13 mouse cellular contexts compared by ENCODE assay signal in genomic region chr11:119178317-119178716, GRCm38 (mm10). TPM values are rescaled to one million over a fixed set of nuclear protein-coding genes. Genes with fewer than 3 reads are reported as not detected.
A peak's percentile ranks its signal among the peaks of the same experiment; 100 is the strongest.
DNase-seq lines count a peak whose midpoint lies in the region; ATAC-seq and TF ChIP-seq lines count a peak whose summit lies in the region.
"Had no signal": no experiment of that assay in that cellular context is flagged by ENCODE, and none has a peak within 500 bp of the region (broad histone marks: within the 10 kb centered on the region; RNA-seq: fewer than 3 reads in every experiment).

No protein-coding gene starts in this region.

- no peak overlapping the region for H3K4me2 ChIP-seq in forebrain, embryonic 11.5 days (ENCODE audit: low read depth, low read length, severe bottlenecking)
- no peak overlapping the region for H3K4me2 ChIP-seq in kidney, embryonic 14.5 days (replicated peaks; ENCODE audit: low read depth, low read length)
- no peak overlapping the region for H3K4me2 ChIP-seq in midbrain, embryonic 15.5 days
- no peak overlapping the region for H3K4me2 ChIP-seq in stomach, postnatal 0 days (replicated peaks; ENCODE audit: low read depth)
- H3K4me2 ChIP-seq: heart, embryonic 11.5 days; liver, embryonic 13.5 days had no signal

- H3K4me1 ChIP-seq in forebrain, embryonic 10.5 days, result peaks cover 51% of the 10 kb centered on the region
- peaks cover 9% of the 10 kb centered on the region for H3K4me1 ChIP-seq in forebrain, embryonic 11.5 days (replicated peaks; ENCODE audit: control insufficient read depth, insufficient read depth, low read length)
- H3K4me1 ChIP-seq in kidney, embryonic 14.5 days (ENCODE audit: control insufficient read depth, insufficient read depth, low read length), result peaks cover 28% of the 10 kb centered on the region
- H3K4me1 ChIP-seq in midbrain, embryonic 15.5 days, result peaks cover 44% of the 10 kb centered on the region
- no peaks in the 10 kb centered on the region for H3K4me1 ChIP-seq in stomach, postnatal 0 days (replicated peaks; ENCODE audit: control insufficient read depth, insufficient read depth)
- H3K4me1 ChIP-seq: liver, embryonic 13.5 days had no signal

- no peak for TF ChIP-seq EP300 in stomach, postnatal 0 days (optimal IDR thresholded peaks at IDR 0.05)

- peak overlapping the region; percentile 3; the same call in 1 of the 2 replicates for H3K27ac ChIP-seq in forebrain, embryonic 10.5 days
- no peak overlapping the region for H3K27ac ChIP-seq in forebrain, embryonic 11.5 days (ENCODE audit: low read depth, low read length)
- H3K27ac ChIP-seq in kidney, embryonic 14.5 days (ENCODE audit: low read depth, low read length), result no peak overlapping the region
- H3K27ac ChIP-seq in midbrain, embryonic 15.5 days, result peak overlapping the region; percentile 67; the same call in 1 of the 2 replicates
- no peak overlapping the region for H3K27ac ChIP-seq in stomach, postnatal 0 days (replicated peaks)
- H3K27ac ChIP-seq: liver, embryonic 13.5 days had no signal

- no peak for DNase-seq in forebrain, embryonic 10.5 days (ENCODE audit: extremely low spot score, low spot score)
- no peak for DNase-seq in forebrain, embryonic 11.5 days (ENCODE audit: low spot score)
- DNase-seq in A20 (ENCODE audit: low read depth, low spot score), result peak; percentile 52
- no peak for DNase-seq in stomach, postnatal 0 days (ENCODE audit: low spot score)
- DNase-seq in right cerebral cortex, postnatal 14 days, result no peak
- DNase-seq in urinary bladder, postnatal 4 days (ENCODE audit: low spot score in 2 of 2), result no peak
- DNase-seq: cerebellum, postnatal 14 days; liver, embryonic 13.5 days; thymus, adult 18-20 months had no signal

- no peaks in the 10 kb centered on the region for H3K9me3 ChIP-seq in forebrain, embryonic 10.5 days
- no peaks in the 10 kb centered on the region for H3K9me3 ChIP-seq in forebrain, embryonic 11.5 days (ENCODE audit: control insufficient read depth, low read length)
- H3K9me3 ChIP-seq in kidney, embryonic 14.5 days (ENCODE audit: control insufficient read depth, low read length), result no peaks in the 10 kb centered on the region
- H3K9me3 ChIP-seq in midbrain, embryonic 15.5 days, result no peaks in the 10 kb centered on the region
- H3K9me3 ChIP-seq in stomach, postnatal 0 days (ENCODE audit: control insufficient read depth, low read length), result no peaks in the 10 kb centered on the region
- H3K9me3 ChIP-seq: liver, embryonic 13.5 days had no signal

- H3K27me3 ChIP-seq in forebrain, embryonic 10.5 days (ENCODE audit: poor library complexity, severe bottlenecking), result no peaks in the 10 kb centered on the region
- no peaks in the 10 kb centered on the region for H3K27me3 ChIP-seq in forebrain, embryonic 11.5 days (ENCODE audit: control insufficient read depth, insufficient read depth, low read length)
- no peaks in the 10 kb centered on the region for H3K27me3 ChIP-seq in kidney, embryonic 14.5 days (ENCODE audit: control insufficient read depth, insufficient read depth, low read length)
- no peaks in the 10 kb centered on the region for H3K27me3 ChIP-seq in midbrain, embryonic 15.5 days (replicated peaks)
- H3K27me3 ChIP-seq in stomach, postnatal 0 days (ENCODE audit: control insufficient read depth, insufficient read depth, low read length), result no peaks in the 10 kb centered on the region
- H3K27me3 ChIP-seq: liver, embryonic 13.5 days had no signal

- no peak overlapping the region for H3K9ac ChIP-seq in forebrain, embryonic 11.5 days (ENCODE audit: low read length)
- H3K9ac ChIP-seq in kidney, embryonic 14.5 days (ENCODE audit: low read depth, low read length), result no peak overlapping the region
- H3K9ac ChIP-seq in midbrain, embryonic 15.5 days, result no peak overlapping the region
- no peak overlapping the region for H3K9ac ChIP-seq in stomach, postnatal 0 days (ENCODE audit: low read length)
- H3K9ac ChIP-seq: liver, embryonic 13.5 days had no signal

- peaks cover 61% of the 10 kb centered on the region for H3K36me3 ChIP-seq in forebrain, embryonic 10.5 days (replicated peaks)
- no peaks in the 10 kb centered on the region; the same call in 1 of the 2 replicates for H3K36me3 ChIP-seq in forebrain, embryonic 11.5 days (ENCODE audit: control insufficient read depth, insufficient read depth, low read length)
- no peaks in the 10 kb centered on the region for H3K36me3 ChIP-seq in kidney, embryonic 14.5 days (ENCODE audit: control insufficient read depth, insufficient read depth, low read length)
- no peaks in the 10 kb centered on the region for H3K36me3 ChIP-seq in midbrain, embryonic 15.5 days (replicated peaks)
- peaks cover 2% of the 10 kb centered on the region; the same call in 1 of the 2 replicates for H3K36me3 ChIP-seq in stomach, postnatal 0 days (ENCODE audit: control insufficient read depth, insufficient read depth, low read length)
- H3K36me3 ChIP-seq: liver, embryonic 13.5 days had no signal

- no peak for ATAC-seq in forebrain, embryonic 11.5 days (replicated peaks; ENCODE audit: low FRiP score)
- ATAC-seq in kidney, embryonic 14.5 days (ENCODE audit: low FRiP score, low TSS enrichment), result peak; percentile 10; the same call in 1 of the 2 replicates
- ATAC-seq in midbrain, embryonic 15.5 days (replicated peaks), result no peak
- no peak for ATAC-seq in stomach, postnatal 0 days (ENCODE audit: low FRiP score, low TSS enrichment)
- ATAC-seq: intestine, embryonic 16.5 days had no signal

- no peak for TF ChIP-seq CTCF in stomach, postnatal 0 days (IDR thresholded peaks at IDR 0.05; ENCODE audit: low read depth)

- 80% methylated on average over 8 of the region's 8 CpGs for WGBS in forebrain, embryonic 10.5 days
- 74% methylated on average over 8 of the region's 8 CpGs for WGBS in forebrain, embryonic 11.5 days
- 55% methylated on average over 8 of the region's 8 CpGs for WGBS in kidney, embryonic 14.5 days
- WGBS in midbrain, embryonic 15.5 days, result 69% methylated on average over 8 of the region's 8 CpGs
- WGBS in stomach, postnatal 0 days, result 83% methylated on average over 8 of the region's 8 CpGs

- H3K4me3 ChIP-seq in forebrain, embryonic 10.5 days, result no peak overlapping the region
- H3K4me3 ChIP-seq in forebrain, embryonic 11.5 days (ENCODE audit: low read depth, low read length), result no peak overlapping the region
- no peak overlapping the region for H3K4me3 ChIP-seq in kidney, embryonic 14.5 days (ENCODE audit: low read length)
- no peak overlapping the region for H3K4me3 ChIP-seq in midbrain, embryonic 15.5 days
- H3K4me3 ChIP-seq in stomach, postnatal 0 days (ENCODE audit: low read depth, low read length), result no peak overlapping the region
- H3K4me3 ChIP-seq: liver, embryonic 13.5 days had no signal

RNA-seq across cellular contexts. Expression of gene Tbc1d16, which starts 50.0 kb away (rescaled TPM):
- polyA plus RNA-seq in forebrain, embryonic 10.5 days (2016; fragmentation: Nextera tagmentation; extraction: Ambion mirVana), result 22.5 and 22.7 TPM in 2 replicates
- polyA plus RNA-seq in forebrain, embryonic 11.5 days (2014; fragmentation: Nextera tagmentation; extraction: Ambion mirVana), result 20.4 and 20.8 TPM in 2 replicates
- polyA plus RNA-seq in kidney, embryonic 14.5 days (2014; fragmentation: Nextera tagmentation; extraction: Ambion mirVana), result 7.3 and 13.0 TPM in 2 replicates
- 66.8 and 67.2 TPM in 2 replicates for polyA plus RNA-seq in midbrain, embryonic 15.5 days (2015; fragmentation: Nextera tagmentation; extraction: Ambion mirVana)
- polyA plus RNA-seq in stomach, postnatal 0 days (2015; fragmentation: Nextera tagmentation; extraction: Ambion mirVana), result 4.8 and 6.3 TPM in 2 replicates

RNA-seq across cellular contexts. Expression of gene Ccdc40, which starts 50.1 kb away (rescaled TPM):
- polyA plus RNA-seq in forebrain, embryonic 10.5 days (2016; fragmentation: Nextera tagmentation; extraction: Ambion mirVana), result 23.1 and 23.6 TPM in 2 replicates
- 19.5 and 22.1 TPM in 2 replicates for polyA plus RNA-seq in forebrain, embryonic 11.5 days (2014; fragmentation: Nextera tagmentation; extraction: Ambion mirVana)
- polyA plus RNA-seq in kidney, embryonic 14.5 days (2014; fragmentation: Nextera tagmentation; extraction: Ambion mirVana), result 5.6 and 6.4 TPM in 2 replicates
- 19.3 and 21.5 TPM in 2 replicates for polyA plus RNA-seq in midbrain, embryonic 15.5 days (2015; fragmentation: Nextera tagmentation; extraction: Ambion mirVana)
- polyA plus RNA-seq in stomach, postnatal 0 days (2015; fragmentation: Nextera tagmentation; extraction: Ambion mirVana), result 0.92 and 1.2 TPM in 2 replicates

Comparison
In these comparisons a context has a peak if more than half of its experiments do, and no peak if none do; other contexts are left out.
1. H3K27ac ChIP-seq: peak in forebrain, embryonic 10.5 days (single experiment) and midbrain, embryonic 15.5 days (single experiment); none in forebrain, embryonic 11.5 days (single experiment), kidney, embryonic 14.5 days (single experiment) and stomach, postnatal 0 days (single experiment).